Mouse (Mus musculus): ENCODE data around the gene Olfr424.

The Olfr424 gene

GRCm38 (mm10) chr1:174131217-174131616, at the start of gene Olfr424:
Olfr424 (plus strand) TSS chr1:174131517.
- DNase-seq (ENCODE audit: low spot score in 2 of 2): no peak

GRCm38 (mm10) chr1:174084031-174084430, 47.3 kb upstream of the Olfr424 start, which contains the start of gene Olfr429:
Olfr429 (plus strand) TSS chr1:174084331.
- no peak for DNase-seq (ENCODE audit: low spot score in 2 of 2)

GRCm38 (mm10) chr1:174096591-174096990, 34.7 kb upstream of the Olfr424 start, which contains the start of gene Olfr427:
Olfr427 (plus strand) TSS chr1:174096891.
- no peak for DNase-seq (ENCODE audit: low spot score in 2 of 2)

- no peak for DNase-seq (ENCODE audit: low spot score in 2 of 2)
Measured at GRCm38 (mm10) chr1:174103735-174104134, 27.6 kb upstream of the Olfr424 start.

- no peak for DNase-seq (ENCODE audit: low spot score in 2 of 2)
Measured at GRCm38 (mm10) chr1:174121062-174121461, 10.3 kb upstream of the Olfr424 start, which contains the start of gene Olfr231. Olfr231 (minus strand) TSS chr1:174121162.

GRCm38 (mm10) chr1:174131999-174132398, 682 bp downstream of the Olfr424 start:
- no peak for DNase-seq (ENCODE audit: low spot score in 2 of 2)

GRCm38 (mm10) chr1:174141384-174141783, 10.1 kb downstream of the Olfr424 start:
- DNase-seq (ENCODE audit: low spot score in 2 of 2): no peak

DNA sequence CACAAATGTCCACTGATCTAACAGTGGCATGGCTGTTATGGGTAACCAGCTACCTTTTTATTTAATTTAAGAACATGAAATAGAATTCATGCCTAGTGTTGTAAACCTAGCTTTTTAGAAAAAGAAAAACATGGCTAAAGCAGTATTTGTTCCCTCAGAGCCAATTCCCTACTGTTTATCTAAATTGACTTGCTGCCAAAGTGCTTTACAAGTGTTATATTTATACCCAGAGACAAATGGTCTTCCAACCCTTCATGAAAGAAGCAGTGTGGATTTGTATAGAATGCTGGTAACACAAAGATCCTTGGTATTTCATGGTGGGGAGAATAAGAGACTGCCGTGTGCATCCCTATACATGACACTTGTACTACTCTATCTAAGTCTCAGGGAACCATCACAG, 15.4 kb downstream of the Olfr424 start:
- no peak for DNase-seq (ENCODE audit: low spot score in 2 of 2)

DNA sequence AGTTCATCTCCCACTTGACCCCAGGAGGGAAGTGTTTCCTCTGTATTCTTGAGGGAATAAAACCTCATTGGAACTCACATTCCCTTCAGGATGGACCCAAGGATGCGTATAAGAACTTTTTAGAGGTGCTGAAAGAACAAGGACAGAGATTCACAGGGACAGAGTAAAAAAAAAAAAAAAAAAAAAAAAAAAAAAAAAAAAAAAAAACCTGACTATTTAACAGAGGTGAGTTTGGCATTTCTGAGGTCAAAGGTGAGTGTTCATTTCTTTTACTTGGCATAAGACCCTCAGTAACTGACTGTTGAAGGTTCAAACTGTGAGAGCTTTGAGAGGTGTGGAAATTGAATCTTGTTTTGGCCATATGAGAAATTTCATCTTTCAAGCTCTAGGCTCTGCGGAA, 18.0 kb downstream of the Olfr424 start:
- DNase-seq (ENCODE audit: low spot score in 2 of 2): no peak

DNA sequence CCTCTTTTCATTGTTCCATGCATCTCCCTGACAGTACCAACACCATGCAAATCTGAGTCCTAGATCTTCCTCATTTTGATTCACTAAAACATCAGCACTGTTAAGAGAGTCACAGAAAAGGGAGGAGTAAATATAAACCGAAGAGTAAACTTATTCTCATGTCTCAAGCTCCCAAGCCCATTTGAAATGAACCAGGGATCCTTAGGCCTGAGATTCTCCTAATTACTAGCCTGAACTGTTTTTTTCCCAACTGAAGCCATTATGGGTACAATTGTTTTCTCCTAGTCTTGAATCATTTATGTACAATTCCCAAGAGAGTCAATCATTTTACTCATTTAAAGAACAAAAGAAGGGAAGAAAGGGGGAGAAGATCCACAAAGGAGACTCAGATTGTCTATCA, 24.0 kb downstream of the Olfr424 start, which contains the start of gene Olfr420:
Gene Olfr420, plus strand, starts transcription at position 301 of the 400 bp plus-strand sequence.
- no peak for DNase-seq (ENCODE audit: low spot score in 2 of 2)

DNA sequence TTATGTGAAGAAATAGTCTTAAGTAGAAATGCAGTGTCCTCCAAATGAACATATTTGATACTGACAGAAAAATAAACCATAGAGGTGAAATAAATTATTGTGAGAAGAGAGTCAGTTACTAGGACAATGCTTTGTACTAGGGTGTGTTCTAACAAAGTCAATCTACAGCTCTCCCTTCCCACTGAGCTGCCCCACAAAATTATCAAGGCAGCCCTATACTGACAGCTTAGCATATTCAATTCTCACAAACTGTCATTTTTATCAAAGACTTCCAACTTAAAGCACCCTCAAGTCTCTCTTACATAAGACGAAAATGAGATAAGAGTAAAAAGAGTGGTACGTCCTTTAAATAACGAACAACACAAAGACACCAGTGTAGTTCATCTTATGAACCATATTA, 26.3 kb downstream of the Olfr424 start:
- no peak for DNase-seq (ENCODE audit: low spot score in 2 of 2)

DNA sequence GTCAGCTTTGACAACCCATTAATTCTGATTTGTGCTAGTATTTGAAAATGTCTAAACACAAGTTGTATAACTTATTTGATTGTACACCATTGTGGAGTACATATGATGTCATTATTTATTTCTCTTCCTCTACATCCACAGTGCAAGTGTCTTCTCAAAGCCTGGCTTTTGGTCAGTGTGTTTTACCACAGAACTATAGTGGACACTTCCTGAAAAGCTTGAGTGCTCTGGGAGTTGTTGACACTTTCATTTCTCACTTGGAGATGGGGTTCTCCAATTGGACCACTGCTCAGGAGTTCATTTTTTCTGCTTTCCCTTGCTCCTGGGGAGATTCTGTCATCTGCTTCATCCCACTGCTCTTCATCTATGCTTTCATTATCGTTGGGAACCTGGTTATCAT, 27.2 kb downstream of the Olfr424 start:
- no peak for DNase-seq (ENCODE audit: low spot score in 2 of 2)

DNA sequence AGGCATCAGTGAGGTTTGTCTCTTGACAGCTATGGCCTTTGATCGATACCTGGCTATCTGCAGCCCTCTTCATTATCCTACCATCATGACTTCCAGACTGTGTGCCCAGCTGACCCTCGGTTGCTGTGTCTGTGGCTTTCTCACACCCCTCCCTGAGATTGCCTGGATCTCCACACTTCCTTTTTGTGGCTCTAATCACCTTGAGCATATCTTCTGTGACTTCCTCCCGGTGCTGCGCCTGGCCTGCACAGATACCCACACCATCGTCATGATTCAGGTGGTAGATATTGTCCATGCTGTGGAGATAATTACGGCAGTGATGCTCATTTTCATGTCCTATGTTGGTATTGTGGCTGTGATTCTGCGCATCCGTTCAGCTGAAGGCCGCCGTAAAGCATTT, 27.8 kb downstream of the Olfr424 start:
- no peak for DNase-seq (ENCODE audit: low spot score in 2 of 2)

- DNase-seq (ENCODE audit: low spot score in 2 of 2): no peak
Measured at GRCm38 (mm10) chr1:174169024-174169423, 37.7 kb downstream of the Olfr424 start.

- DNase-seq (ENCODE audit: low spot score in 2 of 2): no peak
Measured at GRCm38 (mm10) chr1:174170706-174171501, 39.6 kb downstream of the Olfr424 start.

DNA sequence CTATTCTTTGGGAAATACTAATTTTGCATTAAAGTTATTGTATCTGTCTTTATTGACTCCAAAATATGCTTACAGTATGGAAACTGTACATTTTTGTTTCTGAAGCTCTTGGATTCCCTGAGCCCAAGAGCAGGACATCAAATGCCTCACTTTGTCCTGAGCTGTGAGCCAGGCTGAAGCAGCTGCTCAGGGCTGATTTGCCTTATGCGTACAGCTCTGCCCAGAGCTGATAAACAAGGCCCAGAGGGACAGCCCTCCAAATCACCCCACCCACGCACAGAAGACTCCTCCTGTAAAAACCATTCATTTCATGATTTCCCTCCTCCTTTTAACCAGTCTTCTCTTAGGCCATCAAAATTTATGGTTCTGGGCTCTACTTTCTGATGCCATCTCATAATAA, 40.2 kb downstream of the Olfr424 start:
- DNase-seq (ENCODE audit: low spot score in 2 of 2): no peak

GRCm38 (mm10) chr1:174172605-174173004, 41.3 kb downstream of the Olfr424 start, which contains the start of gene Spta1:
Spta1 (plus strand) TSS chr1:174172776.
- DNase-seq (ENCODE audit: low spot score in 2 of 2): no peak

Data from right cerebral cortex, postnatal 10 days (tissue).